Mouse (Mus musculus) leukemia stem cell, adult 10-12 weeks (primary cell): Measurements from ENCODE around the gene Trim33. TPM values are rescaled to one million over a fixed set of nuclear protein-coding genes. Genes with fewer than 3 reads are reported as not detected.

Experiments used
- polyA plus RNA-seq: library from polyadenylated mRNA; stranded (reverse); fragments of >175 nt; gene quantifications from 2 replicates; pipeline ENCODE4 v1.2.3, GENCODE M21; 2012; ENCODE audit warnings: low replicate concordance

The Trim33 gene
- 3.5 and 3.7 TPM in 2 replicates for polyA plus RNA-seq

GRCm38 (mm10) chr3:103279182-103280149, at the start of gene Trim33:
Trim33 (plus strand) TSS chr3:103279293.

Other genes with a start within 250 kb of the Trim33 start
- 3.2 and 5.9 TPM in 2 replicates for gene Nras, start 221.0 kb upstream of the Trim33 start, polyA plus RNA-seq
- gene Ampd1, start 205.3 kb upstream of the Trim33 start, polyA plus RNA-seq = not detected in 2 replicates
- gene Dennd2c, start 176.7 kb upstream of the Trim33 start, polyA plus RNA-seq = 0.48 and 1.7 TPM in 2 replicates
- gene Bcas2, start 107.6 kb upstream of the Trim33 start, polyA plus RNA-seq = 61.0 and 119 TPM in 2 replicates